Mouse (Mus musculus): ENCODE results near the gene Podxl2.

- TF ChIP-seq POLR2A (IDR thresholded peaks at IDR 0.05; ENCODE audit: low read depth, low read length) (no peak), CTCF (conservative IDR thresholded peaks at IDR 0.05; ENCODE audit: insufficient read depth, insufficient read length, low read depth, low read length) (no peak)
Observed at GRCm38 (mm10) chr6:88811880-88812400, 62.9 kb downstream of the Podxl2 start.

All from kidney, adult 2 months (tissue).